Mouse (Mus musculus) heart, embryonic 11.5 days (tissue): ENCODE results near the gene Sh2d2a. TPM values are rescaled to one million over a fixed set of nuclear protein-coding genes. Genes with fewer than 3 reads are reported as not detected.
"Not testable (repeated sequence)": the region's sequence is repeated elsewhere in the genome, so short reads cannot be mapped to it uniquely, and the experiment has no call there.

Experiments used
- ATAC-seq: fragments of 200-750 bp; cut with Nextera tagmentation; replicated peaks from 2 replicates; pipeline ENCODE4 v1.8.0; 2017; ENCODE audit warnings: moderate library complexity; ENCODE audit not compliant: insufficient number of reproducible peaks, low FRiP score, low TSS enrichment
- H3K27ac ChIP-seq: fragments of 300-500 bp; sonication (generic); 2 replicates; pipeline ENCODE4 v1.5.1; 2014; ENCODE audit warnings: mild to moderate bottlenecking, low read depth, low read length
- H3K27me3 ChIP-seq: fragments of 300-500 bp; sonication (generic); 2 replicates; pipeline ENCODE4 v1.6.1; 2014; ENCODE audit warnings: mild to moderate bottlenecking, low read length, mixed read lengths; ENCODE audit not compliant: control insufficient read depth, insufficient read depth
- H3K36me3 ChIP-seq: fragments of 300-500 bp; sonication (generic); 2 replicates; pipeline ENCODE4 v1.6.1; 2014; ENCODE audit warnings: mild to moderate bottlenecking, low read length, moderate library complexity, mixed read lengths; ENCODE audit not compliant: control insufficient read depth, insufficient read depth
- H3K4me1 ChIP-seq: fragments of 300-500 bp; sonication (generic); 2 replicates; pipeline ENCODE4 v1.6.1; 2014; ENCODE audit warnings: low read length; ENCODE audit not compliant: control insufficient read depth, insufficient read depth
- H3K4me2 ChIP-seq: fragments of 300-500 bp; sonication (generic); 2 replicates; pipeline ENCODE4 v1.6.1; 2014; ENCODE audit warnings: mild to moderate bottlenecking, moderate library complexity
- H3K4me3 ChIP-seq: fragments of 300-500 bp; sonication (generic); 2 replicates; pipeline ENCODE4 v1.5.1; 2014; ENCODE audit warnings: low read depth, low read length
- H3K9ac ChIP-seq: fragments of 300-500 bp; sonication (generic); 2 replicates; pipeline ENCODE4 v1.6.1; 2014; ENCODE audit warnings: mild to moderate bottlenecking, low read depth, low read length, moderate library complexity
- H3K9me3 ChIP-seq: fragments of 300-500 bp; sonication (generic); replicated peaks from 2 replicates; pipeline ENCODE4 v1.6.1; 2016; ENCODE audit warnings: low read length; ENCODE audit not compliant: control insufficient read depth
- WGBS: fragments of 180-500 bp; shearing (Covaris S2); extraction: QIAGEN DNeasy Blood & Tissue Kit; methylation state at CpG from one replicate; pipeline ENCODE4 v1.1.7; 2014; ENCODE audit not compliant: insufficient replicate concordance; 5-methylcytosine and 5-hydroxymethylcytosine counted together
- polyA plus RNA-seq: library from polyadenylated mRNA; unstranded; fragments of >200 nt; fragmentation: Nextera tagmentation; extraction: Ambion mirVana; gene quantifications from 2 replicates; pipeline ENCODE4 v1.2.1, GENCODE M21; 2014

Sh2d2a gene
- polyA plus RNA-seq, 1 experiment from 2014 or later, result 0.17 TPM

DNA sequence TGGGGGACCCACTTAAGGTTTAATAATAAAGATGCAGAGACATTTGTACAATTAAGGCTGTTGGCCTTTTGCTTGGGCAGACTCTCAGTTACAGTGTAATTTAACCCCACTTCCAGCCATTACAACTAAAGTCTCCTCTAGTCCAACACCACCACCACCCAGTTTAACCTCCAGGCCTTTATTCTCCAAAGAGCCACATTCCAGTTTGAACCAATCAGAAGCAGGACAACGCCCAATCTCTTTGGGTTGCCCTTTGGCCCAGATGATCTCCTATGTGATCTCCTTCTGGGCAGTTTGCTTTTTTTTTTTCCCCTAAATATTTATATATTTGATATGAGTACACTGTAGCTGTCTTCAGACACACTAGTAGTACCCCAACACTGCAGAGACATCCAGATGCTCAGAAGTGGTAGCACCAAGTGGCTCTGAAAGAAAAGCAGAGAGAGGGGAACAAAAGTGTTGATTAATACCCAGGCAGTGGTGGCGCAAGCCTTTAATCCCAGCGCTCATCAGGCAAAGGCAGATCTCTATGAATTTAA is 46.9 kb downstream of the Sh2d2a start:
- H3K36me3 ChIP-seq, result no peaks in the 10 kb centered on the region
- no peaks in the 10 kb centered on the region for H3K27me3 ChIP-seq
- H3K4me1 ChIP-seq, result no peaks in the 10 kb centered on the region
- 72% methylated on average over 3 of the region's 3 CpGs for WGBS
- no peak for ATAC-seq
- no peaks in the 10 kb centered on the region for H3K9me3 ChIP-seq
- H3K4me3 ChIP-seq, result no peak overlapping the region
- H3K9ac ChIP-seq, result no peak overlapping the region
- no peak overlapping the region for H3K4me2 ChIP-seq
- H3K27ac ChIP-seq, result no peak overlapping the region

DNA sequence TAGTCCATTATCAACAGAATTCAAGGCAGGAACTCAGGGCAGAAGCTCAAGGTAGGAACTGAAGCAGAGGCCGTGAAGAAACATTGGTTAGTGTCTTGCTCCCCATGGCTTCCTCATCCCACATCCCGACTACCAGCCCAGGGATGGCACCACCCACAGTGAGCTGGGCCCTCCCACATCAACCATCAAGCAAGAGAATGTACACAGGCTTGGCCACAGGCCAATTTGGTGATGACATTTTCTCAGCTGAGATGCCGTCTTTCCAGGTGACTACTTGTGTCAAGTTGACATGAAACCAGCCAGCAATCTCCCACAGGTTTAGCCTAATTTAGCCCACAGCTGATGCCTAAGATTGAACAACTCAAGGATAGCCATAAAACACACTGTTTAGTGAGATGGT is 52.7 kb downstream of the Sh2d2a start:
- peaks cover 7% of the 10 kb centered on the region; the same call in 1 of the 2 replicates for H3K4me1 ChIP-seq
- no peak overlapping the region for H3K4me2 ChIP-seq
- no peak overlapping the region for H3K4me3 ChIP-seq
- H3K27ac ChIP-seq, result no peak overlapping the region
- no peak for ATAC-seq
- H3K36me3 ChIP-seq, result no peaks in the 10 kb centered on the region
- H3K9ac ChIP-seq, result no peak overlapping the region
- 72% methylated on average over 3 of the region's 3 CpGs for WGBS
- H3K9me3 ChIP-seq, result no peaks in the 10 kb centered on the region
- H3K27me3 ChIP-seq, result no peaks in the 10 kb centered on the region

DNA sequence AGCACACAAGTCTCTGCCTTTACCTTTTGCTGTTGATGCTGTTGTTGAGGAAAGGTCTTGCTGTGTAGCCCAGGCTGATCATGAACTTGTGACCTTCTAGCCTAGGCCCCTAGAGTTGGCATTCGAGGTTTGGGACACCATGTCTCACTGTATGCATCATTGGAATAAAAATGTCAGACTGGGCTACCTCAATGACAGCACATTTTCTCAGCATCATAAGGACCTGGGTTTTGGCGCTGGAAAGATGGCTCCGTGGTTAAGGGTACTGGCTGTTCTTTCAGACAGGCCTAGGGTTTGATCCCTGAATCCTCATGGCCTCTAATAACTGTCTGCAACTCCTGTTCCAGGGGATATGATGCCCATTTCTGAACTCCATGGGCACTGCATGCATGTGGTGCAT is 53.2 kb downstream of the Sh2d2a start:
- ATAC-seq, result no peak
- no peak overlapping the region for H3K4me2 ChIP-seq
- WGBS, result 87% methylated on average over 3 of the region's 3 CpGs
- H3K9ac ChIP-seq, result no peak overlapping the region
- no peaks in the 10 kb centered on the region for H3K36me3 ChIP-seq
- H3K27me3 ChIP-seq, result no peaks in the 10 kb centered on the region
- peaks cover 7% of the 10 kb centered on the region; the same call in 1 of the 2 replicates for H3K4me1 ChIP-seq
- H3K27ac ChIP-seq, result no peak overlapping the region
- no peak overlapping the region for H3K4me3 ChIP-seq
- H3K9me3 ChIP-seq, result no peaks in the 10 kb centered on the region

DNA sequence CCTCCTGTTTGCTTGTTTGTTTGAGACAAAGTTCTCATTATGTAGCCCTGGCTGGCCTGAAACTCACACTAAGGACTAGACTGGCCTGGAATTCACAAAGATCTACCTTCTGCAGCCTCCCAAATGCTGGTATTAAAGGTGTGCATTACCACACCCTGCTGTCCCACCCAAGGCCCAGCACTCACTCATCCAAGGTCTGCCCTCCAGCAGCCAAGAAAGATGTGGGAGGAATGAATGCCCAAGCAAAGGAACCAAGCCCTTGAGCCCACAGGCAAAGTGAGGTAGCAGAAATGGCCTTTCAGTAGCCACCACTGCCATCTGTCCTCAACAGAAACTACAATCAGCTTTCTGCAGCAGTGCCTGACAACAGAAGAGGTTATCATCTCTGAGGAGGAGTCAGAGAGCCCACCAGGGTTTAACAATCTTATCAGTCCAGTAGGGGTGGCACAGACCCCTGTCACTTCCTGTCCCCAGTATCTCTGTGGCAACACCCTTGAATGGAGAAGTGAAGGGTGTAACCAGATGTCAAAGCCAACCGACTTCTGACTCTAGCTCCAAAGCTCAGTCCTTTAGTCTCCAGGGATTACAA is 54.6 kb downstream of the Sh2d2a start:
- H3K4me1 ChIP-seq, result peaks cover 7% of the 10 kb centered on the region; the same call in 1 of the 2 replicates
- no peaks in the 10 kb centered on the region for H3K27me3 ChIP-seq
- H3K4me2 ChIP-seq, result peak overlapping the region; percentile 52
- H3K27ac ChIP-seq, result peak overlapping the region; percentile 94
- peak overlapping the region; percentile 16 for H3K4me3 ChIP-seq
- no peaks in the 10 kb centered on the region for H3K36me3 ChIP-seq
- no peaks in the 10 kb centered on the region for H3K9me3 ChIP-seq
- H3K9ac ChIP-seq, result peak overlapping the region; percentile 64
- ATAC-seq, result peak; percentile 79
- WGBS, result 3% methylated on average over 1 of the region's 1 CpGs

DNA sequence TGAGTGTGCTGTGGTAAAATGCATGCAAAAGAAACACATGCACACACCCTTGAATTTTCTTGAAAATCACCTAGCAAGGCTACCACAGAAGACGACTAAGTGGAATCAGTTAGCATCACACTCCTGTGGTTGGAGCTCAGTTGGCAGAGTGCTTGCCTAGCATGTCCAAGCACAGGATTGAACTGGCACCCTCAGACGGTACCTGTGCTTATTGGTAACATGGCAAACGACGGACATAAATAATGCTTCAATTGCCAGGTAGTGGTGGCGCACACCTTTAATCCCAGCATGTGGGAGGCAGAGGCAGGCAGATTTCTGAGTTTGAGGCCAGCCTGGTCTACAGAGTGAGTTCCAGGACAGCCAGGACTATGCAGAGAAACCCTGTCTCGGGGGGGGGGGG is 55.4 kb downstream of the Sh2d2a start:
- 80% methylated on average over 5 of the region's 6 CpGs for WGBS
- H3K9ac ChIP-seq, H3K4me2 ChIP-seq, ATAC-seq, H3K36me3 ChIP-seq, H3K27me3 ChIP-seq, H3K4me1 ChIP-seq, H3K9me3 ChIP-seq, H3K4me3 ChIP-seq: not testable (repeated sequence)
- H3K27ac ChIP-seq, result peak overlapping the region; percentile 94

DNA sequence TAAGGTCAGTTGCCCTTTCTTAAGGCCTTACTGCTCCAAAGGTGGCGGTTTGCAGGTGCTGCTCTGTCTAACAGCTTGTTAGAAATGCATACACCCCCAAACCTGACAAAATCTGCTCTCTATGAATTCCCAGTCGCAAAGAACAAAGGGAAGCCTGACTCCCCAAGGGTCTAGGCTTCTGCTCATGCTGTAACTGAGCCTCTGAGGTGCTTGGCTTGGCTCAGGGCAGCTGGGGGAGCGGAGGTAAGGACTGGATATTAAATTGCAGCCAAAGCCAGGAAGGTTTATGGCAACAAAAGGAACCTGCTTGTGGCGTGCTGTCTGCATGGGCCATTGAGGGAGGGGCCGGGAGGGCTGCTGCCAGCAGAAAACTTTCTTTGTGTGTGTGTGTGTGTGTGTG is 57.3 kb downstream of the Sh2d2a start:
- Histone ChIP-seq H3K27ac (no peak overlapping the region), H3K4me1 (peaks cover 19% of the 10 kb centered on the region), H3K9me3 (no peaks in the 10 kb centered on the region), H3K27me3 (no peaks in the 10 kb centered on the region), H3K4me3 (no peak overlapping the region), H3K9ac (no peak overlapping the region), H3K4me2 (no peak overlapping the region), H3K36me3 (no peaks in the 10 kb centered on the region)
- WGBS, result 62% methylated on average over 5 of the region's 5 CpGs
- no peak for ATAC-seq

Other genes with a start within 250 kb of the Sh2d2a start
- 8.6 and 11.0 TPM in 2 replicates for gene Arhgef11, start 229.2 kb upstream of the Sh2d2a start, polyA plus RNA-seq
- 0.43 and 0.66 TPM in 2 replicates for gene Lrrc71, start 98.1 kb upstream of the Sh2d2a start, polyA plus RNA-seq
- gene Ntrk1, start 51.6 kb upstream of the Sh2d2a start, polyA plus RNA-seq, result 0.30 and 0.51 TPM in 2 replicates
- 0.03 and 0.23 TPM in 2 replicates for gene Insrr, start 49.8 kb upstream of the Sh2d2a start, polyA plus RNA-seq
- 12.1 and 13.5 TPM in 2 replicates for gene Pear1, start 22.4 kb upstream of the Sh2d2a start, polyA plus RNA-seq
- gene Prcc, start 38.9 kb downstream of the Sh2d2a start, polyA plus RNA-seq, result 14.1 and 14.5 TPM in 2 replicates
- 172 and 179 TPM in 2 replicates for gene Hdgf, start 59.6 kb downstream of the Sh2d2a start, polyA plus RNA-seq
- gene Mrpl24, start 72.8 kb downstream of the Sh2d2a start, polyA plus RNA-seq, result 67.3 and 68.2 TPM in 2 replicates
- gene Isg20l2, start 83.6 kb downstream of the Sh2d2a start, polyA plus RNA-seq, result 25.0 and 30.2 TPM in 2 replicates
- 14.3 and 14.9 TPM in 2 replicates for gene Rrnad1, start 84.0 kb downstream of the Sh2d2a start, polyA plus RNA-seq
- 24.1 and 25.1 TPM in 2 replicates for gene Crabp2, start 101.9 kb downstream of the Sh2d2a start, polyA plus RNA-seq
- 11.1 and 15.1 TPM in 2 replicates for gene Nes, start 124.3 kb downstream of the Sh2d2a start, polyA plus RNA-seq
- gene Bcan, start 153.5 kb downstream of the Sh2d2a start, polyA plus RNA-seq, result not detected in 2 replicates
- gene Hapln2, start 180.8 kb downstream of the Sh2d2a start, polyA plus RNA-seq, result not detected in 2 replicates
- gene Gpatch4, start 196.4 kb downstream of the Sh2d2a start, polyA plus RNA-seq, result 22.1 and 23.9 TPM in 2 replicates
- gene Naxe, start 211.7 kb downstream of the Sh2d2a start, polyA plus RNA-seq, result 136 and 149 TPM in 2 replicates
- gene Ttc24, start 231.5 kb downstream of the Sh2d2a start, polyA plus RNA-seq, result not detected in 2 replicates
- 18.5 and 21.9 TPM in 2 replicates for gene Iqgap3, start 235.2 kb downstream of the Sh2d2a start, polyA plus RNA-seq